Mouse (Mus musculus) liver, adult 2 months (tissue): ENCODE results near the gene Loxl3.

Experiments used
- CTCF ChIP-seq: fragments of 200-500 bp; IDR thresholded peaks from 2 replicates; pipeline ENCODE4 v1.5.1; 2011; ENCODE audit warnings: low read depth, low read length, control low read depth
- POLR2A ChIP-seq: fragments of 200-500 bp; IDR thresholded peaks from 2 replicates; pipeline ENCODE4 v1.6.1; 2011; ENCODE audit warnings: low read length, control low read depth; ENCODE audit not compliant: insufficient read depth; ENCODE audit errors: extremely low read depth

DNA sequence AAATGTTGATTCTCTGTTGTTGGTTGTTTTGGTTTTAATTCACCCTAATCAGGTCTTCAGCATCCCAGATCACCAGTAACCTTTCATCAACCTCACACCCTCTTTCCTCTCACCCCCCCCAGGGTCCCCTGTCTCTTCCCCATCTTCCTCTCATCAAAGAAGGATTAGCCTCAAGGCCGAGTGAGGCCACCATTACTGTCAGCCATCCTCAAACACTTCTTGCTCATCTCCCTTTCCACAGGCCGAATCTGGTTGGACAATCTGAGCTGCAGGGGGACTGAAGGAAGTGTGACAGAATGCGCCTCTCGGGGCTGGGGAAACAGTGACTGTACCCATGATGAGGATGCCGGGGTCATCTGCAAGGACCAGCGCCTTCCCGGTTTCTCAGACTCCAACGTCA, 3.2 kb downstream of the Loxl3 start:
- no peak for TF ChIP-seq CTCF
- no peak for TF ChIP-seq POLR2A
